Mouse (Mus musculus): ENCODE measurements around the gene Derl3.

- TF ChIP-seq POLR2AphosphoS5 (IDR thresholded peaks at IDR 0.05; ENCODE audit: insufficient replicate concordance, low read depth, low read length) (no peak), CTCF (IDR thresholded peaks at IDR 0.05; ENCODE audit: low read depth, low read length) (no peak)
Measured at GRCm38 (mm10) chr10:75845306-75845930, 47.8 kb upstream of the Derl3 start.
